Mouse (Mus musculus) layer of hippocampus, adult 9-11 months (tissue): ENCODE measurements around the gene Syt12.
A peak's percentile ranks its signal among the peaks of the same experiment; 100 is the strongest.

Experiments
- DNase-seq: peaks from one replicate; pipeline ENCODE4 v3.0.0; 2022

Gene Syt12

DNA sequence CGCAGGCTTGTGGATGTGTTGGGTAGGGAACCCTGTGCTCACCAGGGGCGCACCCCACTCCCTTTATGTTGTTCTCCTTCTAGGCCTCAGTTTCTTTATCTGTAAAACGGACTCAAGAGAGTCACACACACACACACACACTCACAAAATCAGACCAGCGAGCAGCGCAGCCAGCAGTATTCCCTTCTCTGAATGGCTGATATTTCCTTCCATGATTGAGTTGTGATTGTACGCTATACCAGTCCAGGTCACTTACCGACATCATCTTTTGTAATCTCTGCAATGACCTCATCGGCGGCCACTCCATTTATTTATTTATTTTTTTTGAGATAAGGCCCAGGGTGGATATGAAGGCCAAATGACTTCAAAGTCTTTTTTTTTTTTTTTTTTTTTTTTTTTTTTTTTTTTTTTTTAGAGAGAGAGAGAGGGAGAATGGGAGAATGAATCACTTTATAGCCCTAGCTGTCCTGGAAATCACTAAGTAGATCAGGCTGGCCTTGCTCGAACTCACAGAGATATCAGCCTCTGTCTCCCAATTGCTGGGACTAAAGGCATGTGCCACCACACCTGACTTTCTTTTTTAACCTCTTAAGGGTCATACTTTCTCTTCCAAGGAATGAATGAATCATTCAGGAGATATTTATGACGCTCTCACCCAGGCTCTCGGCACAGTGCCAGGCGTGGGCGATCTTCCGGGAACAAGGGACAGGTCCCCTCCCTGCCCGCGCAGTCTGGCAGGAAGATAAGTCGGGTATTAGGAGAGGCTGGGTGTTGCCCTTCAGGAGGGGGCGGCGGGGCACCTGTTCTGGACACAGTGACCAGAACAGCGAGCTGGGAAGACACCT, at the start of gene Syt12:
Gene Syt12, minus strand, starts transcription at position 103 of the 845 bp plus-strand sequence.
- peak; percentile 33 for DNase-seq

DNA sequence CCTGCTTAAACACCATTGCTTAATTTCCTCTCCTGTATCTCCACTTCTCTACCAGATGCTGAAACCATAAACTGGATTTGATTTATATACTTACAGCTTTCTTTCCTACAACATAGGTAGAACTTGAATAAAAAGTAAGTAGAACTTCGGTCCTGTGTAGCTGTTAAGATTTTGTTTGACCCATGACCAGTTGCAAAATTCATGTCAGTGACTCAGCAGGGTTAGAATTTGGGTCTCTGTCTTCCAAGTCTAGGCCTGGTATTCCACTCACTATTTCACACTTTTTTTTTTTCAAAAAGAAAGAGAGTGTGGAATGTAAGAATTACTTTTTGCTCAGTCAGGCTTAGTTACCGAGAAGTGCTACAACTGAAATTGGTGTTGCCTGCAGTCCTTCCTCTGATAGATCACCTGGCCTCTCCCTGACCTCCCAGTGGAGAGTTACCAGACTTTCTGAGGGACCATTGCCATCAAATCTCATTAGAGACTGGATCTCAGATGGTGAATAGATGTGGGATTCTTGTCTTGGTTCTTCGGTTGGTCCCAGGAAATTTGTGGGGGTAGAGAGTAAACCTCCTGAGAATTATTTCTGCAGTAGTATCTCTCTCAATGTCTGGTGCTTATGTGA, 44.3 kb upstream of the Syt12 start:
- DNase-seq = no peak

DNA sequence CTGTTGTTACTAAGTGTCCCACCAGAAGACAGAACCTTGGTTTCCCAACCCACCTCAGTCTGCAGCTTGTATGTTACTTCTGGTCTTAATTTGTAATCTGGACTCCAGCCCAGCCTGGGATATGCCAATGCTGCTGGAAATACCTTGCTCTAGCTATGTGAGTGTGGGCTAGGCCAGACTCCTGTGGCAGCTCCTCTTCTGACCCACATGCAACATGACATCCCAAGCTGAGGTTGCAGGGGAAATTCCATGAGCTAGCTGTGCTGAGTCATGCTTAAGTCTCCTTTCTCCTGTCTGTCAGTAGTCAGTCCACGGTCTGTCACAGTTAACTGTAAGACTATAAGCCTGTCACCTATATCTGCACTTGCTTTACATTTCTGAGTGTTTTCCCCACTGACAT, 40.2 kb upstream of the Syt12 start:
- DNase-seq = no peak

DNA sequence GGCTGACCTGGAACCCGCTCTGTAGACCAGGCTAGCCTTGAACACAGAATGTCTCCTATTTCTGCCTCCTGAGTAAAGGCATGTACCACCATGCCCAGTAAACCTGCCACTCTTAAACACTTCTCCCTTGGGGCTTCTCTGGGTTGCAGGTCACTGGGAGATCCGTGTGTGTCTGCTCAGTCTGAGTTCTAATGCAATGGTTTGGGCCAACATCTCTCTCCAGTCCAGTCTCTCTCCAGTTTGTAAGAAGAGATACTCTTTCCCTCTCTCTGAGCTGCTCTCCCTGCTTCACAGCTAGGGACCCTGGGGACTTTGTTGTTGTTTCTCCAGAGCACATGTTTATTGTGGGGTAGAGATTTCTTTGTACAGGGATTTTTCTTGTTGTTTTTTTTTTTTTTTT, 39.0 kb upstream of the Syt12 start:
- DNase-seq = no peak

DNA sequence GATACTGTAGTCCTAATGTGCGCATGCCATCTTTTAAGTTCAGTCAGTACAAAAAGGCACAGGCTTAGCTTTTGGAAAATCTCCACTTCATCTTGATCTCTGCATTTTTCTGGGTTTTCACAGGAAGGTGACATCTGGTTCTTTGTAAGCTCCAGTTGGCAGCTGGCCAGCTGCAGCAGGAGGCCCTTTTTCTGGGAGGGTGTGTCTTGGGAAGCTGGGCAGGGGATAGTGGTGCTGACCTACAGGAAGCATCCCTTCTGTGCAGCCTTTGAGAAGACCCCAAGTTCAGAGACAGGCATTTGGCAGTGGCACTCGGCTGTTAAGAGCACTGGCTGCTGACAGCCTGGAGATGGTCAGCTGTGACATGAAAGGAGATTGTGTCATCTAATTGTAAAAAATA, 38.5 kb upstream of the Syt12 start:
- DNase-seq = no peak

DNA sequence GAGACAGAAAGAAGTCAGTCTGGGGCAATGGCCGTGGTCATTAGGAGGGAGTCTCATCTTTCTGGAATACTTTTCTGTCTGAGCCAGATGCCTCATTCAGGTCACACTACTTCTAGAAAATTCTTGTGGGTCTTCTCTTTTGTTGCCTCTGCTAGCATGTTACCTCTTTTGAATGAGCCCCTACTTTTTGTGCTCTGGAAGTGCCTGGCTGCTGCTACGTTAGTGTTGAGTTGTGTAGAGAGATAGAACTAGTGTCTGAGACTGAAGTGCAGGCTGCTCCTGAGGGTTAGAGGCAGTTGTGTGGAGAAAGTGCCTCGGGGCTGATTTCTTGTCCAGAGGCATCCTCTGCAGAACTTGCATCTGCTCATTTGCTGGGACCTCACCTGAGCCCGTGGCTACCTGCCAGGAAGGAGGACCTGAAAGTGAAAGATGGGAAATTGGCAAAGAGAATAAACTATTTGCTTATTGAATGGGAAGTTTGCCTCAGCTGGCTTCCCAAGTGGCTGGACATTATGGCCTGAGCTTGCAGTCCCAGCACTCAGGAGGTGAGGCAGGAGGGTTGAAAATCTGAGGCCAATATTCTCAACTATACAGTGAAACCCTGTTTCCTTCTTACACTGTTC, 36.1 kb upstream of the Syt12 start:
- DNase-seq = no peak

DNA sequence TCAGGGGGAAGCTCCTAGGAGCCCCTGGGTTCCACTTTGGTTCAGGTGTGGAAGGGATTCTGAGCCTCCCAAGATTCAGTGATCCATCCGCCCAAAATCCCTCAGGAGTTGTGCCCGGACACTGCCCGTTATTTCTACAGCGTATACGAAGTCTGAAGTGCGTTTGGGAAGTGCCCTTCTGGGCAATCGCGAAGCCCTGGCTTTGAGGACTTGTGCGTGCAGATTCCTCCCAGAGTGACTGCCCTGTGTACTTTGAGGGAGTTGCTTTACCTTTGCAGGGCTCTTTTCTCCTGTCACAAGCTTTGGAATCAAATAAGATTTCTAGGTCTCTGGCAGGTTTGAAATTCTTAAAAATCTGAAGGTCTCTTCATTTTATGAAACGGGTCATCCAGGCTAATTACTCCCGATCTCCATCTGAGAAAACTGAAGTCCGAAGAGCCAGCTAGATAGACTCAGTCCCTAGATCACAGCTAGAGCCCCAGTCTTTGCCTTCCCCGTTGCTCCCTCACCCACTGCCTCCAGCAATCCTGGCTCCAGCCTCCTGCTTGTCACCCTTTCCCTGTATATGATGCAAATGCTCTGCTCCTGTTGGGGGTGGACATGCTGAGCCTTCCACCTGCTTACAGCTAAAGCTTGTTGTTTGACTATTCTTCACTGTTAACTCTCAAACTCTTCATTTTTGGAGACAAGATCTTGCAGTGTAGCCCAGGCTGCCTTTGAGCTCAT, 34.0 kb upstream of the Syt12 start:
- no peak for DNase-seq

DNA sequence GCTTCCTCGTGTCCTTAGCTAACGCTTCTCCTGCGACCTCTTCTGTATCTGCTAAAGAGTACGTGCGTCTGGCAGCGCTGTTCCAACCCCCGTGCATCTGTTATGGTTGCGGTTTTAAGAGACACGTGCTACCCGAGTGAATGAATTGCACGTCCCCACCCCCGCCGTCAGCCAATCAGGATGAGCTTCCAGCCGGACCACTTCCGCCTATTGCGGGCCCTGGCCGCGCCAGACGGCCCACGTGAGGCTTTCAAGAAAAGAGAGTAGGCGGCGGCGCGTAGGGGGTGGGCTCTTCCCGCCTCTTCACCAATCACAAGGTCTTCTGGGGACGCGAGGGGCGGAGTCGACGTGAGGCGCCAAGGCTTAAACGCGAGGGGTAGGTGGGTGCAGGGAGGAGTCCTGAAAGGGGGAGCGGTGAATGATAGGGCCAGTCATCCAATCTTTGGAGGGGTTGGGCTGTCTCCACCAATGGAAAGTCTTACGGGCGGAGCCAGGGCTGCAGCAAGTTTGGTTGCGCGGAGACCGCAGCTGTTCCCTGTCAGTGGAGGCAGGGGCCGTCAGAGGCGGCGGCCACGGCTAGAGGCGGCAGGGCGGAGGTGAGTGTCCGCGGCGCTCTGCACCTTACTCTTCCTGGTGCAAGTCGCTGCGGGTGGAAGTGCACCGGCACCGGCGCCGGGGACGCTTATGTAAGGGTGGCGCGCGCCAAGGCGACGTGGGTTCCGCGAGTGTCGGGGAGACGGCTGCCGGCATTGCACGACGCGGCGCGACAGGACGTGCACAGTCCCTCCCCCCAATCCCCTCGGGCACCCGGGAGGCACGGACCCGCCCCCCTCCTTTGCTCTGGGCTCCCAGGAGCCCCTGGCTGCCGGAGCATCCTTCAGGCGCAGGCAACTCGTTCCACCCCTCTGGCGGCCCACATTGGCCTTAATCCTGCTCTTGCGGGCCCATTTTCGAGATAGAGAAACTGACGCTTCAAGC, 33.0 kb upstream of the Syt12 start, which contains the start of gene Pcx:
Gene Pcx, plus strand, starts transcription at position 487 of the 978 bp plus-strand sequence.
- DNase-seq = peak; percentile 100

DNA sequence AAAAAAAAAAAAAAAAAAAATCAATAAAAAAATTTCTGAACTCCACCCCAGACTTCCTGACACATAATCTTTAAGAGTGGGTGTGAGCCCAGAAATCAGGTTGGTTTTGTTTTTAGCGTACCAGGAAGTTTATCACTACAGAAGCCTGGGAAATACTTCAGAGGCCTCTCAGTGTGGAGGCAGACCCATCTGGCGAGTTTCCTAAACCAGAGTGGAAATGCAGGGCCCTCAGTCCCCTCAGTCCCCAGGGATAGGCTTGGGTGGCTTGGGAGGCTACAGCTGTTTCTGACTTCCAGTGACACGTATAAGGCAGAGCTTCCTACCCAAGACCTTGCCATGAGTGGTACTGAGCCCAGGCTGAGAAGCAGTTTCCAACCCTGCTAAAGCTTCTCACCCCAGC, 30.5 kb upstream of the Syt12 start:
- no peak for DNase-seq

DNA sequence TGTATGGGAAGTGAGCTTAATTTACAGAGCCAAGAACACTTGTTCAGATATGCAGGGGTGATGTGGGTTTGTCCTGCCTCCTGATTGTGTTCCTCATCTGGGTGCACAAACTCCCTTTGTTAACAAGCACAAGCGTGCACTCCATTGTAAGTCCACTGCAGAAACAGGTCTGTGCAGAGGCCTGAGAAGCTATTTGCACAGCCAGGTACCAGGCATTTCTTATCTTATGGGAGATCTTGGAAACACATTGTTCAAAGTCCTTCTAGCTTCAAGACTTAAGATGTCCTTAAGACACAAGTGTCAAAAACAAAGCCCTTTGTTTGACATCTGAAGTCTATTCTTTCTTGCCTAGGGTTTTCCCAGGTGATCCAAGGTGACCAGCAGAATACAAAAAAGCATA, 27.6 kb upstream of the Syt12 start:
- DNase-seq = no peak

DNA sequence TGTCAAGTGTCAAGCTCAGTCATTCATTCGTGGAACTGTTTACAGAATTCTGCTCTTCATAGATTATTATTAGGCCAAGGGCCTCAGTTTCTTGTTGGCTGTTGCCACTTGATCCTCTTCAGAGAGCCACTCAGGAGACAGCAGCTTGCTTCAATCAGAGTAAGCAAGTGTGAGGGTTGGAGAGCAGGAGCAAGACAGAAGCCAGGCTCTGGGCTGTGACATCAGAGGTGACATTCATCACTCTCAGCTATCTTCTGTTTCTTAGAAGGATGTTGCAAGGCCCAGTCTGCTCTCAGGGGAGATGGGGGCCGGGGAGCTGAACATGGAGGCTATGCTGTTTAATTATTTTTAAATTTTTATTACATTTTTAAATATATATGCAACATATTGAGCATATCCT, 25.5 kb upstream of the Syt12 start:
- DNase-seq = no peak

DNA sequence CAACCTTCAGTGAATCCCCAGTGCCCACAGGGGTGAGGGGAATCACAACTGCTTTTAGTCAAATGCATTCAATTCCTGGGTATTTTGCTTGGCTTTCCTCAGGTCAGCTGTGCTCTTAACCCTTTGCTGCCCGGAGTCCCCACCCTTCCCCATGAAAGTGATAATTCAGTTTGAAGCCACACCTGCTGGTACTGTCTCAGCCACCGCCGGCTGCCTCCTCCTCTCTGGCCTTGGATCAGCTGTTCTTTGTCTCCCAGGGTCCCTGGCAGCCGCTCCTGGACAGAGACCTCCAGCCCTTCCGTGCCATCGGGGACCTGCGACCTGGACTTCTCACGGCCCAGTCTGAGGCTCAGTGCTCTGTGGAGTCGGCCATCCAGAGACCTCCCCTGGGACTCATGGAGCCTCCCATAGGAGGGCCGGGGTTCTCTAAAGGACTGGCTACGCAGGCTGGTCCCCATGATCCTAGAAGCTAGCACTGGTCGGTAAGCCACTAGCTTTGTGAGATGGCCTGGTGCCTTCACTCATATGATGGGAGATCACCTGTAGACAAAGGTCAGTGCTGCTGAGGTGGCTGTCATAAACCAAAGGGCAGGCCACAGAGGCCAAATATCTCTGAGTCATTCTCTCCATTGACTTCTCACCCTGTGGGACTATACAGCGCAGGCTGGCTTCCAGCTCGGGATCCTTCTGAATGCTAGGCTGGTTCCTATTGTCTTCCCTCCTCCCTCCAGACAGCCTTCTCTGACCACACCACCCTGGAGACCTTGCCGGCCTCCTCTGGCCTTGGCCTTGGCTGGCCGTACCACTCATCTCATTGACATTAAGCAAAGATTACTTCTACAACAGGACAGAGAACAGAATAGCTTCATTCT, 21.1 kb upstream of the Syt12 start, which contains the start of gene 2010003K11Rik:
Gene 2010003K11Rik, minus strand, starts transcription at position 522 of the 872 bp plus-strand sequence.
- no peak for DNase-seq

DNA sequence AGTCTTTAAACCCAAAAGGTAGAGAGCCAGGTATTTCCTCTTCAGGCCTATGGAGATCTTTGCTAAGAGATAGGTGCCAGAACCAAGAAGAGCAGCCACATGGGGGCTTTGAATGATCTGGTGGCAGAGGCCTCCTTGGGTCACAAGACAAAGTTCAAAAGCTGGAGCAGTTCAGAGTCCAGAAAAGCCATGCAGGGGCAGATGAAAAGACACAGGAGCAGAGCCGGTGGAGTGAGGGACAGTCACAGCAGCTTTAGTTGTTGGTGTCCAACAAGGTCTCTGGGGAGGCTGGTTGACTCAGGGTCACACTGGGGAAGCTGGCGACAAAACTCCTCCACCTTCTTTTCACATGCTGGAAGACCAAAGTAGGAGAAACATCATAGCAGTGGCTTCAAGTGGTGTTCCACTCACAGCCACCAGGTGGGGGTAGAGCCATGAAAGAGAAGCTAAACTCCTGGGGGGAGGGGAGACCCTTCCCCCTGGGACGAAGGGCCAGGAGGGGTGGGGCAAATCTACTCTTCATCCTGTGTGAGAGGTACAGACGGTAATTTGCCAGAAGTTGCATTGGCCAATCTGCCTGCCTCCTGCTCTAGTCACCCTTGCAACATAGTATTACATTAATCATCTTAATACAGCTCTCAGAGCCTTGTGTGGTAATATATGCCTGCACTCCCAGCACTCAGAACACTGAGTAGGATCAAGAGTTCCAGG, 20.2 kb upstream of the Syt12 start:
- peak; percentile 51 for DNase-seq

DNA sequence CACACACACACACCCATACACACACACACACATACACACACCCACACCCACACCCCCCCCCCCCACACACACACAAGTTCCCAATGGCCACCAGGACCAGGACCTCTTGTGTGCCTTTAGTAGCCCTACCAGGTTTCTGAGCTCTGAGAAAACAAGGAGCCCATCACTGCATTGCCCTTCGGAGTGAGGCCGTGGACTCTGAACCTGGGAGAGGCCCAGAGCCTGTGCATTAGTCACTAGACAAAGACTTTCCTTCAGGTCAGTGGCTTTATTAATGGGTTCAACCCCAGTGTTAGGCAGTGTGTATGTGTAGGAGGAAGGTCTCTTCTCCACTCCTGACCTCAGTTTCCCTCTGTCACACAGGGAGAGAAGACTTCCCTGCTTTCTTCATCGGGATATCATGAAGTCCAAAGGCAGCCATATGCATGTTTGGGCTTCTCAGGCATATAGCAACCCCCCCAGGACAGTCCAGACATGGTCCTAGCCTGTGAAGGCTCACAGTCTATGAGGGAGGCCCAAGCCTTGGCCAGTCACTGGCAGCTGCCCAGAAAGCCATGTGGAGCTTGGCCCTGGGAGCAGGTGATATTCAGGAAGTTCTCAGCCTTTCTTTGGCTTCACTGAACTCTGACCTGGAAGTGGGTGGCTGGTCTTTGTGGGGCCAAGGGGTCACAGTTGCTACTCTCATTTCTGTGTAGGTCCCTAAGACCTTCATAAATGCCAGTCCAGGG, 19.5 kb upstream of the Syt12 start:
- no peak for DNase-seq

DNA sequence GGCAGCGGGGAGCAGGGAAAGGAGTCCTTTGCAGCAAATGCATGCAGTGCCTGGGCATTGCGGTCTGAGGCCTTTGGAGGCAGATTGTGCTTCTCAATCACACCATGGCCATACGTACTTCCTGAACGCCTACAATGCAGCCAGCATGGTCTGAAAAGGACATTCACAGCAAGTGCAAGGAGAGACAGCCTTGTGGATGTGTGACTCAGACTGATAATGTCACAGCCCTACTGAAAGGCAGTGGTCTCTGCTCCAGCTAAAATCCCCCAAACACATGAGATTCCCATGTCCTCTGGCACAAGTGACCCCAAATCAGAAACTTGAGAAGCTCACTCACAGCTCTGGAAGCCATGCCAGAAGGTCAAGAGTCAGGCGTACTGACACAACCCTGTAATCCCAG, 18.6 kb upstream of the Syt12 start:
- no peak for DNase-seq

DNA sequence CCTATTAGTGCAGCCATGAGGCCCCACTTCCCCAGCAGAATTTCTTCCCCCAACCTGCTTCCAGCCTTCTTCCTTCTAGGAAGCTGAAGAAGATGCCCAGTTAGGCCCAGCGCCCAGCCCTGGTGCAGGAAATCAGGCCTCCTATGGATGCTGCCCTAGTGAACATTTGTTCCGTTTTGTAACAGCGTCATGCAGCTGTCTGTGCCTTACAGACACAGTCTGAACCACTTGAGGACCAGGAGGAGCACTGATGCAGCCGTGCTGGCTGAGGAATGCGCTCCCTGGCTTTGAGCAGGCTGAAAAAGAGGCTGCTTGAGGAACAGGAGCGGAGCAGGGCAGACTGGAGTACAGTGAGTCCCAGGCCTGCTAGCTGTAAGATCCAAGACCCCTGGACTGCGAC, 17.5 kb upstream of the Syt12 start:
- no peak for DNase-seq

DNA sequence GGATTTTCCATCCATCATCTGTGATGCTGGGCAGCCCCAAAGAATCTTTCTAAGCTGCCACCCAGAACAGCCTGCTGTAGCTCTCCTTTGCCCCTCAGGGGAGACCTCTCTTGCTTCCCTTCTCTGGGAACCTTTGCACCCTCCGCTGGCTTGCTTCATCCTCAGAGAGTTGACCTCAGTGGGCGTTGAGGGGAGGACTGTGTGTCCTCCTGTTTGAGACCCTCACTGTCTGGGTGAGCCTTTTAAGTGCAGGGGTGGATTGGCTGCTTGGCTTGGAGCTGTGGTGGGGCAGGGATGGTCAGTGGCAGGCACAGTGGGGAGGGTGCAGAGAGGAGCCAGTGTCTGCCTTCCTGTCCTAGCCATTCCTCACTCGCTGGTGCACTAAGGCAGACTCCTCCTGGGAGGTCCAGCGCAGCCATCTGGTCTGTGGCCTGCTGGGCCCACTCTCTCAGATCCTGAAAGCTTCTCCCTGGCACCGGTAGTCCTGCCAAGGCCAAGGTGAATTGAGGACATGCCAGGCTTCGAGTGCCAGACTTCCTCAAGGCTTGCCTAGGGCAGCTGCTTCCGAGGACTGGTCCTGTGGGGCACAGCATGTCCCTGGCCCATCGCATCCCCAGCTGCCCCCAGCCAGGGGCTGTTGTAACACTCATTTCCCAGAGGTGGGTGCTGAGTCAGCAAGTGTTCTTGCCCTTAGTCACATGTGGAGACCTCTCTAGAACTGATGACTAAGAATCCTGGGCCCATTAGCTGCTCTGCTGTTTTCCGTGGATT, 15.5 kb upstream of the Syt12 start:
- DNase-seq = peak; percentile 25

DNA sequence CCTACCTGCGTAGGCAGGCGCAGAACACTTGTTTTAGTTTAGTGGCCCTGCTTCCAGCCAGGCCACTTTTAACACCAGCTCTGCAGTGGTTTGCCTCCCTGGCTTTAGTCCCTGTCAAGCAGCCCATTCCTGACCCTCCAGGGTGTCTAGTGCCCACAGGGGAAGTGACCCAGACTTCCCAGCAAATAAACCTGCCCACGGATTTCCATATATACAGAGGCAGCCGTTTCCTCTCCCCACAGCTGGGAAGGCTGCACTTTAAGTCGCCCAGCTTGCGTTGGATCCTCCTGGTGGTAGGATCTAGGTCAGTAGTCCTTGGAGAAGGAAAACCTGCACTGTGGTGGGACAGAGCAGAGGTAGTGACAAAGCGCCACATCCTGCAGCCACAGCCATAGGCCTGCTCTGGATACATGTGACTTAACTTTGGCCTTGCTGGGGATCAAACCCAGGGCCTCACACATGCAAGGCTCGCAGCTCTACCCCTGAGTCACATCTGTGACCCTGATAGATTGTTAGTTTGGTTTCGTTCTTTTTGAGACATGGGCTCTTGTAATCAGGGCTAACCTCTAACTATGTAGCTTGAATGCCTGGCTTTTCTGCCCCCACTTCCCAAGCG, 13.9 kb upstream of the Syt12 start:
- no peak for DNase-seq
